Mouse (Mus musculus): Measurements from ENCODE around the gene Lipe. TPM values are rescaled to one million over a fixed set of nuclear protein-coding genes. Genes with fewer than 3 reads are reported as not detected.
"Not testable (repeated sequence)": the region's sequence is repeated elsewhere in the genome, so short reads cannot be mapped to it uniquely, and the experiment has no call there.

Gene Lipe
- total RNA-seq (2022), result 10 to 100 TPM in 1 of 4 experiments, 1 to 10 TPM in 3; 8.2 to 10.7 (median 8.8) TPM

DNA sequence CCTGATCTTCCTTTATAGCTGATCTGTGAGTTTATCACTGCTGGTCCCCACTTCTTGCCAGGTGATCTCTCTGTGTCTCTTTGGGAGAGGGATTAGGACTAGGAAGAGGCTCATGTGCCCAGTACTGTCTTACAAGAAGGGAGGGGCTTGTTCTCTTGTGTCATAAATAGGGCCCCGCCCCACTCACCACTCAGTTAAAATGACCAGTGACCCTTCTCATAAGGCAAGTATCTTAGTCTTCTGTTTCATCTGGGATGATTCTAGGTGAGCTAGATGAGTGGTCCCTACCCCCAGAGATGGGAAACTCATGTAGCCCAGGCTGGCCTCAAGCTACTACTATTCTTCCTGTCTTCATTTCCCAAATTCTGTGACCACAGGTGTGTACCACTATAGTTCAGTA, at the start of gene Lipe:
Lipe (minus strand) TSS at position 101 of the 400 bp plus-strand sequence.
- no peak for DNase-seq (ENCODE audit: low spot score in 2 of 2)

DNA sequence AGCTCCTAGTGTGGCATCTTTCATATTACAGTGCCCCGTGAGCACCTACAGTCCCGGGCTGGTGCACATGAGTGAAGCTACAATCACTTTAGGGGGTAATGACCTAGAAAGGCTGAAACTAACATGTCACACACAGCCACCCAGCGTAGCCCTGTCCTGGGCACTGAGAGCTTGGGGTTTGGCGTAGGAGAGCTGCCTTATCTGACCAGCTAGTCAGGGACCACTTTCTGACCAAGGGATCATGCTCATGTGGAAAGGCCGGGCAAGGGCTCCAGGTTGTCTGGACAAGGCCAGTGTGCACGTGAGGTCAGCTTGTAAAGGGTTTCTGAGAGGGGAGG, 42.3 kb upstream of the Lipe start:
- DNase-seq (ENCODE audit: low spot score in 2 of 2), result no peak

DNA sequence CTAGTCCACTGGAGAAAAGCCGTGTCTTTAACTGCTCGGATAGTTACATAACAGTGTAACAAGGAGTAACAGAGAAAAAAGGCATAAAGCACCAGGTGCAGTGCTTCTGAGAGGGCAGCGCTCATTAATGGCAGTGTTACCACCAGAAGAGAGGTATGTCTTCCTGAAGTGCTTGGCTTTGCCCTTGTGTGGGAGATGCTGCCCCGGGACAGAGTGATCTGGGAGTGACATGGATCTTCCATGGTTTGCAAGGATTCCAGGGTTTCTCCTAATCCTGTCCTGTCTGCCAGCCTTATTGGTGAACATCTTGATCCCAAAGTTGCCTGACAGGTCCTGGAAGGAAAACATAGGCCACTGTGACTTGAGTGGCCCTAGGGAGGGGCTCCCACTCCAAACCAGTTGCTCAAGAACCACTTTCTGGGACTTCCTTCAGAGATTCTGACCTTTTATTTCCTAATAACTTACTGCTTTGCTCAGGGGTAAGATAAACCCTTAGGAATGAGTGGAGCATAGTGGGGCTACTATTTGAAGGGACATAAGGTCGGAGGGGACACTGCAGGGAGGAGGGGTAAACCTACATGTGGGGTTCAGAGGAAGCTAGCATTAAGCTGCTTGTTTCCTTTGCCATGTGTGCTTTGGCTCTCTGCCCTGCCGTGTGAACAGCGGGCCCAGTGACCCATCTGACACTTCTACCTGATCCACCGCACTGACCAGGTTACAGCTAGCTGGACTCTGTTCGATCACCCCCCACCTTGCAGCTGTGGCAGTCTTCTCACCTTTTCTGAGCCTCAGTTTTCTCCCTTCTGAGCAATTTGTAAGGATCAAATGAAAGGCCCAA, 41.7 kb upstream of the Lipe start:
- no peak for DNase-seq (ENCODE audit: low spot score in 2 of 2)

DNA sequence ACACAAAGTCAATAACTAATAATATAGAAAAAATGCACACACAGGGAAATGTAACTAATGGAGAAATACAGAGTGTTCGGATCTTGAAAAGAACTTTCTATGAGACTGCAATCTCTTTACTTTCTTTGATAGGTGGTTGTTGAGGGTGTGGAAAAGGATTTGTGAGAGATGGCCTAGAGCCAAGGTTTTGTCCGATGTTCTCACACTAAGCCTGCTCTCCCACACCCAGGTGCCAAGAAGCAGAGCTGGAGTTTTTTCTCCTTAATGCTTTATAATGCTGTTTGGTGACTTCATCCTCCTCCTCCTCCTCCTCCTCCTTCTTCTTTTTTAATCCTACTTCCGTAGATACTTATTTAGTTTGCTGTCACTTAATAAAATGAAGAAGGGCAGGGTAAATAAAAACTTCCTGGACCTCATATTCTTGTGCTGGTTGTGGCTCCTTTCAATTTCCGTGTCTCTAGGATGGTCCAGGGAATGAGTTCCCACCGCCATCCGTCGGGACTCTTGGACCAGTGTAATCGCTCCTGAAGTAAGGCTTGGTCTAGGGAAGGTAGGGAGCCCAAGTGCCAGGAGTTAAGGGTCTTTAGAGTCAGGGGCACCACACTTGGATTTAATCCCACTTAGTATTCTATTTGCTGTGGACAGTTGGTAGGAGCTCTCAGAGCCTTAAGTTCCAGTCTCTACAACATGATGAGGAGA, 40.8 kb upstream of the Lipe start:
- DNase-seq (ENCODE audit: low spot score in 2 of 2), result no peak

DNA sequence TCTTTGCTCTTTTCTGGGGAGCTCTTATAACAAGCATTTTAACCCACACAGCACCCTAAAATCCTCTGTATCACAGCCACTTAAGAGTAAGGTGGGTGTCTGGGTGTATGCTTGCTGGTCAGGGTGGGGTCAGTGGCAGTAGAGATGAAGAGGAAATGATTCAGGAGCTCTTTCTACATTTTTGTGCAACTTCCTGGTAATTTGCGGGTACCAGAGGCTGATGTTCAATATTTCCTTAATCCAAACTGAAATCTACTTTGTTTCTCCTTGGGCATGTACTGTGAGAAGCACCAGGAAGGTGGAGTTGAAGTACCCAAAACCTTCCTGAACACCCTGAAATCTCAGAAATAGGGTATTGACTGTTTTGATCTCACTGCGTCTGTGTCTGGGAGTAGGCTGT, 38.2 kb upstream of the Lipe start:
- DNase-seq (ENCODE audit: low spot score in 2 of 2), result no peak

DNA sequence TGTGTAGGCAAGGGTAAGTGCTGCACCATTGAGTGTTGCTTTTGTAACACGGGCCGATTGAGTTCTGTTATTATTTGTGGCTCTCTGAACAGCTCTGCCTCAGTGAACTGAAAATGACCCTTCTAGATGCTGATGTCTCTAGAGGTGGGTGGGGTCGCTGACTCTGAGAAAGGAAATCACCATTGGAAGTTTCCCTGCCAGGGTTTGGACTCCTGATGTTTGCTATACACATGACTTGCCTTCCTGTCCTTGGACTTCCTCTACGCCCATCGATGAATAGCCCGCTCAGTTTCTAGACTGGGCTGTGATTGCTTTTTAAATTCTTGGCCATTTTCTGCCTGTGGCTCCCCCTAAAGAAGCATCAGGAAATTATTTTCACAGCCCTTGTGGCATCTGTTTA, 37.7 kb upstream of the Lipe start:
- no peak for DNase-seq (ENCODE audit: low spot score in 2 of 2)

DNA sequence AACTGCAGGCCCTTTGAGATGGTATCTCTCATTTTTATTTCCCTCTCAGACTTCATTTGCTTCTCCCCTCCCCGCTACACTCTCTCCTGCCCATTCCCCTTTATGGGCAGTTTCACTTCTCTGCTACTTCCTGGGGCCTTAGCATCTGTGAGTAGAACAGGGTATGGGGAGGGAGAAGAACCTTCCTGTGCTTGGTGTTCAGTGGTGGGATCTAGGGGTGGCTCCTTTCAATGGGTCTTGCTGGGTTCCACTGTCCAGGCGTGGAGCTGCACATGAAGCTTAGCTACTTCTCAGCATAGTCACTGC, 37.0 kb upstream of the Lipe start:
- DNase-seq (ENCODE audit: low spot score in 2 of 2), result no peak

DNA sequence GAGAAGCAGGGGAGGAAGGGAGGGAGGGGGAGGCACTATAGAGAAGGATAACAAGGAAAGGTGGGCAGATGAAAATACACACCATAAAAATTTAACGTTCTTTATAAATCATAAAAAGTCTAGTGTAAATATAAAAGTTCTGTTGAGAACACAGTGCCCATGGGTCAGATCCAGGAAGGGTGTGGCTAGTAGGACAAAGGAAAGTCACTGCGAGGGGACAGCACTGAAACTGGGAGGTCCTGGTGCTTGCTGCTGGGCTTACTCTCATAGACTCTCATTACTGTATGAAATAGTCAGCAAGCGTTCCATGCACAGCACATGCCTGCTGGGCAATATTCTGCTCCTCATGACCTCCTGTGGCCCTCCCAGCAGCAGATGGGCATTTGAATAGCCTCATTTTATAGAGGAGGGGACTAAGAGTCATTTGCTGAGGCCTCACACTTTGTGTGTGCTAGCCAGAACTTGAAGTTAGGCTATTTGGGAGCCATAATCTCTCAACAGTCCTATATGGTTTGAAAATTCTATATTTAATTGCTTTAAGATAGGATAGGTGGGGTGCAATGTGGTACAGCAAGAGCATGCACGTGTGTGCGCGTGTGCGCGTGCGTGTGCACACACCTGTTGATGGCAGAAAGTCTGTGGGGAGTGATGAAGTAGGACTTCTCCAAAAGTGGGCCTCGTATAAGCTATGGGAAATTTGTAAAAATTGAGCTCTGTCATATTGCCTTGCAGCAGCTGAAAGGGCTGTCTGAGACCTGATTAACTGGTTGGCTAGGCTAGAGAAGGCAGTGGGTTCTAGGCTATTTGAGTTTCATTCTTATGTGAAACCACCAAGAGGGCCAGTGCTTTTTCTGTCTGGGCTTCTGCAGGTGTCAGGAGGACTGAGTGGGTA, 36.4 kb upstream of the Lipe start:
- no peak for DNase-seq (ENCODE audit: low spot score in 2 of 2)

DNA sequence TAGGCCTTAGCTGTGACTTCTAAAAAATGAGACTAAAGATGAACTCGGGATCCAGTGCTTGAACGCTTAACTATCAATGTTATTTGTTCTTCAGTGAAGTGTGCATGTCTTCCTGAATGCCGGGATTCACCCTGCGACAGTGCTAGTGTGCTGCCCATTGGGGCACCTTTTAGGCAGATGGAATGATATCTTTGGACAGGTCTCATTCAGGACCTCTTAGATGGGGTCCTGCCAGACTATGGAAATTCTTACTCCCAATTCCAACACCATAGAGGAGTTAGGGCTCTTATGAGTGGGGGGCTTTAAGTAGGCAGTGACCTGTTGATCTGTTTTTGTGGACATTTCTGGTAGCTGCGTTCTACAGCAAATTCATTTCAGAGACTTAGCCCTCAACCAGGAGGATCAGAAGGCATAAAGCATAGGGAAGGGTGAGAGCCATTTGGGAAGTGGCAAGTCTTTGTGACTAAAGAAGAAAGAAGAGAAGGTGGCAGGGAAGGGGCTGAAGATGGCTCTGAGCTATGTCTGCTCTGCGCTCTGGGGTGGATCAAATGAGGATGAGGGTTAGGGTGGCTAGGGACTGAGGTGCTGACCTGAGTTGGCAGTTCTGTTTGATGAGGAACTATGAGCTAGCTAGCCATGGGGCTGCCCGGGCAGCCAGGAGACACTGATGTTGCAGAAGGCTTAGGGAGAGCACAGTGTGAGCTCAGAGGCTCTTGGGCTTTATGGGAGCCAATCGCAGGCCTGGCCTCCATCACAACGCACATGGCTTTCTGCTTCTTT, 35.5 kb upstream of the Lipe start:
- no peak for DNase-seq (ENCODE audit: low spot score in 2 of 2)

DNA sequence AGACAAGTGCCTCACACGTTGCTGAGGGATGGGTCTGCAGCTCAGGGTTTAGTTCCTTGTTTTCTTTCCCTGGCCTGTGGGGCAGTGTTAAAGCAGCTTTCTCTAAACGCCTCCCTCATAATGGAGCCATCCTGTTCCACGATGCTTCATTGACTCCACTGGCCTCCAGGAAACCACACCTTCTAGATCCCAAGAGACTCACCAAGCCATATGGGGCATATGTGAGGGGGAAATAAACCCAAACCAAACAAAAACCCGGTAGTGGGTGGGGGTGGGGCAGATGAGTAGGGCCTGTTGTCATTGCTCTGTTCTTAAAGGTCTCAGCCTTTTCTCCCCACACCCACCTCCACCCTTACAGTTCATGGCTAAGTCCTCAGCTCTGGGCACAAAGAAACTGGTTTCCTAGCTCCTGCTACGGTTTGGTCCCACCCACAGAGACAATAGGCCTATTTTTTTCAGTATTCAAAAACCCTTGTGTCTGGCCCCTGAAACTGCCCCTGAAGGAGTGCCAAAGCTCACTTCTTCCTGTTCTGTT, 34.6 kb upstream of the Lipe start:
- no peak for DNase-seq (ENCODE audit: low spot score in 2 of 2)

DNA sequence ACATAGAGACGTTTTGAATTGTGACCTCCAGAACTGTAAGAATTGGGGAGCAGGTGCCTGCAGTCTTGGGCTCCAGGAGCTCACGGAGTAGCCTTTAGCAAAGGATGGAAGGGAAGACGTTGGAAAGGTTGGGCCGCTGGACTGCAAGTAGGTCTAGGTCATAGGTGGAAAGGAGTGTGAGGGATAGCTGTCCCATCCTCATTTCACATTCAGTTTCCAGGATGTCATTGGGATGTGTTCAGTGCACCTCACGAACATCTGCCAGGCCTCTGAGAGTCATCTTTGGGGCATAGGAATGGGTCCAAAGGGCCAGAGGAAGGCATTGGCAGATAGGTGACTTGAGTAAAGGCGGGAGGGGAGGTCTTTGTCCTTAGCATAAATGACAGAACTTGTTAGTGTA, 33.9 kb upstream of the Lipe start:
- no peak for DNase-seq (ENCODE audit: low spot score in 2 of 2)

DNA sequence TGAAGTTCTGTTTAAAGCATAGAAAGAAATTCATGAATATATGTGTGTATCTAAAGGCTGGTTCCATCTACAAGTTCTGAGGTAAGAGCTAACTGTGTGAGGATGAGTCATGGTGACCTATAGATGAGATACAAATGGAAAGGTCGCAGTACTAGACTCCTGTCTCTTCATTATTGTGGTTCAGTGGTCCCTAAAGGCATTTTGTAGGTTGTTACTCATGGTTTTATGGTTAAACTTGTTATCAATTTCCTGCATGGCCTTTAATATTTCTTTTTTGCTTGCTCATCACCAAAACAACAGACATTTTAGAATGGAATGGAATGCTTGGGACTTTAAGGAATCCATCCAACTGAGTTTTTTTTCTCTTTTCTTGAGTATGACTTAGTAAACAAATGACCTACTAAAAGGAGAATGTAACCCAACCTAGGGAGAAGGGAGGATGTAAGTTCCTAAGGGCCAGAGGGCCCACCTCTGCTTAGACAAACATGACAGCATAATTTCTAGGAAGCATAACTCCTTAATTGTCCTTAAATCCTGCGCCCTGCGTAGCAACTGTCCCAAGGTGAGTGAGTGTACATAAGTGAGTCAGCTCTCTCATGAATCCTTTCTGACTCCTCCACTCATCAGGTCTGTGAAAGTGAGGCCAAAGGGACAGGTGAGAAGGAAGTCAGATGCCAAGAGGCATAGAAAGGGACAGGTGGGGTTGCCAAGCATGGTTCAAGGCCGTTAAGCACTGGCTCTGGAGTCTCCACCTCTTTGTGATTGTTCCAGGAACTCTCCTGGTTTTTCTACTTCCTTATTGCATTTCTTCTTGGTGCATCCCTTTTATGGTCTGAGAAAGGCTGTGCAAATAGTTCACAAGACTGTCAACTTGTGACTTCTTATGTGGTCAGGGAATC, 31.6 kb upstream of the Lipe start:
- no peak for DNase-seq (ENCODE audit: low spot score in 2 of 2)

DNA sequence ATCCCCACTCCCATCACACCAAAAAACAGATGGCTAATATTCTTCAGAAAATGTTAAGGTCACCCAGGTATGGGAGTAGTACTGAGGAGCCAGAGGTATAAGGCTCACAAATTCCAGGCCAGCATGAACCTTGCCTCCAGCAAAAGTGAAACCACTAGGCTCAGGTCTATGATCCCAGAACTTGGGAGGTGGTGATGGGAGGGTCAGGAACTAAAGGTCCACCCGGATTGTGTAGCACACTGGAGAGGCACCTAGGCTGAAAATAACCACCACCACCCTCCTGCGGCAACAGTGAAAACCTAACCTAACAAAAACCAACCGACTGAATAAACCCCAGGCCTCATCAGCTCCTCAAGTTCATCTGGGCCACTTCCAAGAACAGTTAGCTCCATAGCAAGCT, 29.8 kb upstream of the Lipe start:
- DNase-seq (ENCODE audit: low spot score in 2 of 2), result no peak

DNA sequence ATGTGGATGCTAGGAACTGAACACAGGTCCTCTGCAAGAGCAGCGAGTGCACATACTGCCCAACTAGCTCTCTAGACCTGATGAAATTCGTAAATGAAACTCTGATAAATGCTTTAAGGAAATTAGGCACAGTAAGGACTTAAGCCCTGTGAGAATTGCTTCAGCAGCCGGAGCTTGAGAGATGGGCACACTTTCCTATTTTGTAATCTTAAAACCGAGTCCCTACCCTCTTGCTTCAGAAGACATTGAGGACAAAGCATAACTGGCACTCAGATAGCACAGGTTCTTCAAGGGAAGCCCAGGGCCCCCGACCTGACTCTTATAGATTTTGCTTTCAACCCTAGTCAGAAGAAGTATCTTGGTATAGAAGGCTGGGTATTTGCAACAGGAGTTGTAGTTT, 28.6 kb upstream of the Lipe start:
- DNase-seq (ENCODE audit: low spot score in 2 of 2), result no peak

DNA sequence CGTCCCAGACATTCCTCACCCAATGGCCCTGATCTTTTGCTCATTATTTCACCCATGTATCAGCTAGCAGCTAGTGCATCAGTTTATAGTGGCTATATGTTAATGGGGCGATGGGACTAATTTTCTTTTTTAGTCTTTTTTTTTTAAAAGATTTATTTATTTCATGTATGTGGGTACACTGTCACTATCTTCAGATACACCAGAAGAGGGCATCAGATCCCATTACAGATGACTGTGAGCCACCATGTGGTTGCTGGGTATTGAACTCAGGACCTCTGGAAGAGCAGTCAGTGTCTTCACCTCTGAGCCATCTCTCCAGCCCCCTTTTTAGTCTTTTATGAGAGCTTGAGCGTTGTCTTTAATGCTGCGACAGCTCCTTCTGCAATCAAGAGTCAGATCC, 27.9 kb upstream of the Lipe start:
- DNase-seq (ENCODE audit: low spot score in 2 of 2), result not testable (repeated sequence)

DNA sequence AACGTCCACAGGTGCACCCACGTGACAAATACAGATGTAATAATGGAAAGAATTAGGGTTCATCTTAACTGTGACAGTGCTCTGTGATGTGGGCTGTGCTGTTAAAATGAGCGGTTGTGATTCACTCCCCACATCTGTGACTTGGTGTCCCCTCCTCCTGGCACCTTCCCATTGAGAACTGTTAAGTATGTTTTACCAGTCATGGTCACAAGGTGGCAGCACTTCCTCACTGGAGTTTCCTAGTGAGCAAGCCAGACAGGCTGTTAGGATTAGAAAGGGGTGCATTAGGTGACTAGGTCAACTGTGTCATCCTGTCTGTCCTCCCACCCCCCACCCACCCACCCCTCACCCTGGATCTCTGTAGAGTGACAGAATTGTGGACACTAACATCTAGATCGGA, 25.9 kb upstream of the Lipe start:
- peak; percentile 48 to 65 for DNase-seq (ENCODE audit: low spot score in 2 of 2)

DNA sequence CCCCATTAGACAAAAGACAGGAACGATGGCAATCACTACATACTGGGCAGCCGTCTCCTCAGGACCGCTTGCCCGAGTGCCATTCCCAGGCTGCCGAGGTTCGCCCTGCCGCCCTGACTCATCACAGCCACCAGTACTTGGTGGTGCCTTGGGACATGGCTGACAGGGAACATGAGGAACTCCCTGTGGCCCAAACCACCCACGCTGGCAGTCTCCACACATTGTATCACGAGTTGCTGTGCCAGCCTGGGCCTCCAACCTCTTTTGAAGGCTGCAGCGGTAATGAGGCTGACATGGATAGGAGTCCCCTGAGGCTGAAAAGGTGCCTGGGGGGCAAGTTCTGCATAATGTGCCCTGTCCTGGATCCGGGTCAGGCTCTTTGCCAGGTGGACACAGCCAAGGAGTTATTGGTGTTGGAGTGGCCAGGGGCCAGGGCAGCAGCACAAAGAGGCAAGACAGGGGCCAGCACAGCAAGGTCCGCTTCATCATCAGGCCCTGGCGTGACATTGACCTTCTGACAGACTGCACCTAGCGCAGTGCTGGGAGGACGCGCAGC, 23.9 kb upstream of the Lipe start:
- peak in 1 of 2 experiments; percentile 25 for DNase-seq (ENCODE audit: low spot score in 2 of 2)

DNA sequence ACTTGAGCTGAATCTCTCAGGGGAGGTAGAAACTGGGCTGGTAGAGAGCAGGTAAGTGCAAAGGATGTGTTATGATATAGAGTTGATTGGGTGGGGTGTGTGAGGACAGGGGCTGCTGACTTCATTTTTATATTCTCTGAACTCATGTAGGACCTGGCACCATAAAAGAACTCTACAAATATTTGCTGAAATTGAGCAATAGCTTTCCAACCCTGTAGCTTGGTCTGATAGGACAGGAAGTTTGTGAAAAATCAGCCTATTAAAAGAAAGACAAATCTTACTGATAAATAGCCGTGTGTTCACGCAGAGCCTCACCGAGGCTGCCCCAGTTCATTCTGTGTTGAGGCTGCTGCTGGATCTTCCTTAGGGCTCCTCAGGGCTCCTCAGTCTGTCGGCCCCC, 21.4 kb upstream of the Lipe start:
- no peak for DNase-seq (ENCODE audit: low spot score in 2 of 2)

DNA sequence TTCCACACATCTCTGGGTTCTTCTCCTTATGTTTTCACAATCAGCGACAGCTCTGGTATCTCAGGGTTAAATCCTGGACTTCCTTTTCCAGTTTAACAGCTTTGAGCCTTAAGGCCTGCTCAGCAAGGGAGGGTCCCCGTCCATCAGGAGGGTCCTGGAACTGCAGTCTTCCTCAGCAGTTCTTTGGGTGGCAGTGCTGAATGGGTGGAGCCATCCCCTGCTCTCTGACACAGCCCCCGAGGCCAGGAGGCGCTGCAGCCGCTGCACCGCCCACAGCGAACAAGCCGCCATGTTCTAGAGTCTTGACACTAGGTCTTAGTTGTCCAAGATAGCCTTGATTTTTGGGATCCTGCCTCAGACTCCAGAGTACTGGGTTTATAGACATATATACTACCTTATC, 21.0 kb upstream of the Lipe start:
- DNase-seq (ENCODE audit: low spot score in 2 of 2), result no peak

DNA sequence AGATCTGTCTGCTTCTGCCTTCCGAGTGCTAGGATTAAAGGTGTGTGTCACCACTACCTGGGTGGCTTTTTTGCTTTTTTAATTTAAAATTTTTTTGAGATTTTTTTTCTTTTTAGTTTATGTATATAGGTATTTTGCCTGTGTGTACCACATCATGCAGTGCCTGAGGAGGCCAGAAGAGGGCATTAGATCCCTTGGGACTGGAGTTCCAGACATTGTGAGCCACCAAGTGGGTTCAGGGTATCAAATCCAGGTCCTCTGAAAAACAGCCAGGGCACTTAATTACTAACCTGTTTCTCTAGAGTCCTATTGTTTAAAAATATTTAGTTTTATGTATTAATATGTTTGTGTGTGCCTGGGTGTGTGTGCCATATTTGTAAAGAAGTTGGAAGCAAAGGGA, 19.1 kb upstream of the Lipe start:
- no peak for DNase-seq (ENCODE audit: low spot score in 2 of 2)

Measured in left cerebral cortex, adult 8-10 months (tissue).